In the genomic region with DNA sequence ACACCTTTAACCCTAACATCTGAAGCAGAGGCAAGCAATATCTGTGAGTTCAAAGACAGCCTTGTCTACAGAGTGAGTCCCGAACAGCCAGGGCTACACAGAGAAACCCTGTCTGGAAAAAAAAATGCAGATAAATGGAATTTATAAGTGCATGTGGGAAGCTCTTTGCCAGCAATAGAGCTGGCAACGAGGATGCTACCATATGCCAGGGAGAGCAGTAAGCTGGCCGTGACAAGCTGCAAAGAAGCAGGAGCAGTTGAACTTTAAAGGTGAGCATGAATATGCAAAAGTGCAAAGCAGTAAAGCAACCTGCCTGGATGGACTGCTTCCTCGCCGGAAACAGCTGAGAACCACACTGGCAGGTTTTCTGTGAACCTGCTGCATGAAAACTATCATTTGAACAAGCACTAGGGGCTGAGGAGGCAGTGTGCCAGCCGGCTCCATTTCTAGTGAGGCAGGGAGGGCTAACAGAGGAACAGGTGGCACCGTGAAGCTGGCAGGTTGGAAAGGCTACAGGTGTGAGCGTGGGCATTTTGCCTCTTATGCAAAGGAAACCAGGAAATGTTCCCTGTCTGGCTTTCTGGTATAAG, we compare ENCODE assay signal across 13 mouse cellular contexts. TPM values are rescaled to one million over a fixed set of nuclear protein-coding genes. Genes with fewer than 3 reads are reported as not detected.
DNase-seq lines count a peak whose midpoint lies in the region; ATAC-seq and TF ChIP-seq lines count a peak whose summit lies in the region.
"Had no signal": no experiment of that assay in that cellular context is flagged by ENCODE, and none has a peak within 500 bp of the region (broad histone marks: within the 10 kb centered on the region; RNA-seq: fewer than 3 reads in every experiment).

No protein-coding gene starts in this region.

- DNase-seq in cerebellum, adult 2 months = peak; percentile 67 to 74
- peak; percentile 75 to 82 for DNase-seq in cerebellum, postnatal 25 days
- DNase-seq in layer of hippocampus, adult 18-20 months (ENCODE audit: low spot score in 2 of 2) = peak; percentile 81 to 89
- peak; percentile 75 to 82 for DNase-seq in left cerebral cortex, postnatal 36 days (ENCODE audit: low spot score in 2 of 2)
- no peak for DNase-seq in lung, adult 18-20 months
- DNase-seq in hindbrain, embryonic 10.5 days (ENCODE audit: low spot score) = no peak

- 7% methylated on average over 8 of the region's 8 CpGs for WGBS in cerebellum, adult 2 months
- WGBS in hindbrain, embryonic 10.5 days = 77% methylated on average over 8 of the region's 8 CpGs
- WGBS in hindbrain, embryonic 12.5 days = 79% methylated on average over 8 of the region's 8 CpGs

- peaks cover 17% of the 10 kb centered on the region for H3K36me3 ChIP-seq in hindbrain, embryonic 10.5 days
- H3K36me3 ChIP-seq in hindbrain, embryonic 12.5 days = peaks cover 5% of the 10 kb centered on the region; the same call in 1 of the 2 replicates

- no peak overlapping the region for H3K4me3 ChIP-seq in cerebellum, adult 2 months (replicated peaks; ENCODE audit: insufficient read depth, low read depth, low read length)
- H3K4me3 ChIP-seq in hindbrain, embryonic 10.5 days = no peak overlapping the region
- H3K4me3 ChIP-seq in hindbrain, embryonic 12.5 days = no peak overlapping the region
- H3K4me3 ChIP-seq: limb, embryonic 13.5 days had no signal

- intact Hi-C loops in left cerebral cortex, postnatal 36 days (cut with DNase I) = loop anchor here (10.0 kb wide), 1 partner anchor 326 kb away; no protein-coding TSS in a partner anchor

- no peak for ATAC-seq in hindbrain, embryonic 12.5 days (ENCODE audit: low FRiP score)

- no peaks in the 10 kb centered on the region for H3K9me3 ChIP-seq in hindbrain, embryonic 10.5 days
- H3K9me3 ChIP-seq in hindbrain, embryonic 12.5 days (replicated peaks) = no peaks in the 10 kb centered on the region
- H3K9me3 ChIP-seq: G1E; limb, embryonic 13.5 days had no signal

- no peak overlapping the region for H3K9ac ChIP-seq in hindbrain, embryonic 12.5 days
- H3K9ac ChIP-seq: limb, embryonic 13.5 days had no signal

- no peak overlapping the region for H3K4me2 ChIP-seq in hindbrain, embryonic 12.5 days (replicated peaks)
- H3K4me2 ChIP-seq: limb, embryonic 13.5 days had no signal

- H3K27ac ChIP-seq in cerebellum, adult 2 months (ENCODE audit: insufficient read depth, low read length) = no peak overlapping the region
- no peak overlapping the region for H3K27ac ChIP-seq in hindbrain, embryonic 10.5 days
- no peak overlapping the region for H3K27ac ChIP-seq in hindbrain, embryonic 12.5 days
- H3K27ac ChIP-seq: limb, embryonic 13.5 days; macrophage had no signal

- TF ChIP-seq POLR2A in cerebellum, adult 2 months (IDR thresholded peaks at IDR 0.05; ENCODE audit: borderline replicate concordance, insufficient read depth, low read length) = no peak

- no peaks in the 10 kb centered on the region for H3K27me3 ChIP-seq in cerebellum, adult 2 months (ENCODE audit: control insufficient read depth, insufficient read depth, low read length)
- H3K27me3 ChIP-seq in hindbrain, embryonic 10.5 days (ENCODE audit: insufficient read depth, poor library complexity, severe bottlenecking) = no peaks in the 10 kb centered on the region
- no peaks in the 10 kb centered on the region for H3K27me3 ChIP-seq in hindbrain, embryonic 12.5 days
- H3K27me3 ChIP-seq: limb, embryonic 13.5 days had no signal

- TF ChIP-seq CTCF in cerebellum, adult 2 months (IDR thresholded peaks at IDR 0.05; ENCODE audit: borderline replicate concordance, insufficient read depth, low read depth, low read length) = no peak

- peaks cover 2% of the 10 kb centered on the region; the same call in 1 of the 2 replicates for H3K4me1 ChIP-seq in cerebellum, adult 2 months (ENCODE audit: control insufficient read depth, insufficient read depth, low read length)
- H3K4me1 ChIP-seq in hindbrain, embryonic 10.5 days (replicated peaks) = peaks cover 22% of the 10 kb centered on the region
- H3K4me1 ChIP-seq in hindbrain, embryonic 12.5 days = peaks cover 14% of the 10 kb centered on the region

RNA-seq across cellular contexts. Expression of gene U2af1, which starts 2.1 kb away (rescaled TPM):
- 177 and 184 TPM in 2 replicates for polyA plus RNA-seq in cerebellum, adult 2 months (2012; rRNA removed)
- total RNA-seq in layer of hippocampus, adult 18-20 months (2021) = 100 to 1,000 TPM; 123 to 125 TPM
- 100 to 1,000 TPM; 112 to 118 TPM for total RNA-seq in left cerebral cortex, postnatal 36 days (2021)
- 344 and 443 TPM in 2 replicates for polyA plus RNA-seq in hindbrain, embryonic 10.5 days (2016; fragmentation: Nextera tagmentation; extraction: Ambion mirVana)
- polyA plus RNA-seq in hindbrain, embryonic 12.5 days (2016; fragmentation: Nextera tagmentation; extraction: Ambion mirVana) = 293 and 303 TPM in 2 replicates

RNA-seq across cellular contexts. Expression of gene Cryaa, which starts 16.9 kb away (rescaled TPM):
- 0.54 and 0.85 TPM in 2 replicates for polyA plus RNA-seq in cerebellum, adult 2 months (2012; rRNA removed)
- not detected for total RNA-seq in layer of hippocampus, adult 18-20 months (2021)
- total RNA-seq in left cerebral cortex, postnatal 36 days (2021) = not detected
- polyA plus RNA-seq in hindbrain, embryonic 10.5 days (2016; fragmentation: Nextera tagmentation; extraction: Ambion mirVana) = not detected in 2 replicates
- polyA plus RNA-seq in hindbrain, embryonic 12.5 days (2016; fragmentation: Nextera tagmentation; extraction: Ambion mirVana) = not detected in 2 replicates
- total RNA-seq: adrenal gland, adult 18-20 months; G1E; hematopoietic stem cell, adult 5-6 weeks had no signal
- polyA plus RNA-seq: G1E; limb, embryonic 13.5 days; macrophage; neural tube, embryonic 11.5 days had no signal

RNA-seq across cellular contexts. Expression of gene Cbs, which starts 23.7 kb away (rescaled TPM):
- polyA plus RNA-seq in cerebellum, adult 2 months (2012; rRNA removed) = 33.9 and 34.8 TPM in 2 replicates
- total RNA-seq in layer of hippocampus, adult 18-20 months (2021) = 10 to 100 TPM; 58.5 to 61.6 TPM
- total RNA-seq in left cerebral cortex, postnatal 36 days (2021) = 10 to 100 TPM; 34.8 to 50.0 TPM
- 0.99 and 1.5 TPM in 2 replicates for polyA plus RNA-seq in hindbrain, embryonic 10.5 days (2016; fragmentation: Nextera tagmentation; extraction: Ambion mirVana)
- 2.3 and 3.3 TPM in 2 replicates for polyA plus RNA-seq in hindbrain, embryonic 12.5 days (2016; fragmentation: Nextera tagmentation; extraction: Ambion mirVana)
- total RNA-seq: hematopoietic stem cell, adult 5-6 weeks had no signal
- polyA plus RNA-seq: G1E, macrophage had no signal

Comparison
In these comparisons a context has a peak if more than half of its experiments do, and no peak if none do; other contexts are left out.
1. DNase-seq: peak in cerebellum, adult 2 months (2 of 2), cerebellum, postnatal 25 days (2 of 2), layer of hippocampus, adult 18-20 months (2 of 2) and left cerebral cortex, postnatal 36 days (2 of 2); none in lung, adult 18-20 months (0 of 2) and hindbrain, embryonic 10.5 days (single experiment).